Mouse (Mus musculus): ENCODE data around the gene Hcrt.

The Hcrt gene

DNA sequence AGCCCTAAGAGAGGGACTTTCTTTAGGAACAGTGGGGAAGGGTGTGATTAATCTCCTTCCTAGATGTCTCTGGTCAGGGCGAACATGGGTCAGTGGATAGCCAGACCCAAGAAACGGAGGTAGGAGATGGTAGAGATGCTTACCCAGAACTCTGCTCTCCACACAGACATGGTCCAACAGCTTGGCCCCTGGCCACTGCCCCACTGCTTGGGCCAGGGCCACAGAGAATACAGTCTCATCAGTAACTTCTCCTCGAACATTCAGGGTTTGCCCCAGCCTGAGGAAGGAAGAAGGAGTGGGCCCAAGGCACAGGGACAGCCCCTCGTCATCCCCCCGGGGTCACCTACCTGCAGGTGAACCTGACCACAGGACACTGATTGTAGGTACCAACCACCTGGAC lies 5.1 kb upstream of the Hcrt start:
- WGBS = 93% methylated on average over 5 of the region's 5 CpGs

DNA sequence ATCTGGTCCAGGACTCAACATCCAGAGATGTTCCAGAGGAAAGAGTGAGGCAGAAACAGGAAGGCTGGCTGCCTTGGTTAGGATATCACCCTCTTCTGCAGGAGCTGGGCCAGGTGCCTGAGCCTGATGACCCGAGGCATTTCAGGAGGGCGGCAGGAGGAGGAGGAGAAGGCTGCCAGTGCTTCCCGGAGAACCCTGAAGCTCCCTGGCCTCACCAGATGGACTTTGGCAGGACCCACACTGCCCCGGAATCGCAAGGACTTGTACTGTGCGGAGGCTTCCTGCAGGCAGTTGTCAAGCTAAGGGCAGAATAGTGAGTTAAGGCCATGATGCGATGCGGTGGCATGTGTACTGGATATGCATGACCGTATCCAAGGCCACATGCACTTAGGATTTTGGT lies 4.0 kb upstream of the Hcrt start:
- 85% methylated on average over 9 of the region's 9 CpGs for WGBS

- under 1% methylated on average over 27 of the region's 27 CpGs for WGBS
These were observed 1.1 kb downstream of the Hcrt start for GRCm38 (mm10) chr11:100761547-100762045.

DNA sequence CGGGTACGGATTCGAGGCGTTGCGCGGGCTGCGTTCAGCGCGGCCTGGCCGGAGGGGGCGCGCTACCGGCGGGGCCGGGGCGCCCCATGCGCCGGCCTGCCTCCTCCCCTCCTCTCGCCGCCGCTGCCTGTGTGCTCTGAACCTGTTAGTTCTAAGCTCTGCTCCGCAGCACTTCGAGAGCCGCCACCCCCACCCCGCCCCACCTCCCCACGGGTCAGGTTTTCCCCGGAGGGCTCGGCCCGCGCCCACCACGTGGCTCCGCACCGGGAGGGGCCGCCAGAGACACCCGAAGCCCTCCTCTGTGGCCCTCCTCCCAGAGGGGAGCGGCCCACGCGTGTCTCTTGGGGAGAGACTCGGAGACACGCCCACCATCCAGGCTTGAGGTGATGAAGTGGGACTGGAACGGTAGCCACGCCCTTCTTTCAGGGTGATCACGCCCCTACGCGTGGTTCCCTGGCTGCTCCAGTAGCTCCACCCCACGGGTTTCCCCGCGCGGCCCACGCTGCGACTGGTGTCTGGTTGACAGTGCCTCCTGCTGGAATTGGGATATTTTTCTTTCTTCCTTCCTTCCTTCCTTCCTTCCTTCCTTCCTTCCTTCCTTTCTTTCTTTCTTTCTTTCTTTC lies 3.0 kb downstream of the Hcrt start, which contains the start of gene Kcnh4:
Gene Kcnh4, minus strand, starts transcription at position 332 of the 623 bp plus-strand sequence.
- WGBS = 1% methylated on average over 51 of the region's 51 CpGs

DNA sequence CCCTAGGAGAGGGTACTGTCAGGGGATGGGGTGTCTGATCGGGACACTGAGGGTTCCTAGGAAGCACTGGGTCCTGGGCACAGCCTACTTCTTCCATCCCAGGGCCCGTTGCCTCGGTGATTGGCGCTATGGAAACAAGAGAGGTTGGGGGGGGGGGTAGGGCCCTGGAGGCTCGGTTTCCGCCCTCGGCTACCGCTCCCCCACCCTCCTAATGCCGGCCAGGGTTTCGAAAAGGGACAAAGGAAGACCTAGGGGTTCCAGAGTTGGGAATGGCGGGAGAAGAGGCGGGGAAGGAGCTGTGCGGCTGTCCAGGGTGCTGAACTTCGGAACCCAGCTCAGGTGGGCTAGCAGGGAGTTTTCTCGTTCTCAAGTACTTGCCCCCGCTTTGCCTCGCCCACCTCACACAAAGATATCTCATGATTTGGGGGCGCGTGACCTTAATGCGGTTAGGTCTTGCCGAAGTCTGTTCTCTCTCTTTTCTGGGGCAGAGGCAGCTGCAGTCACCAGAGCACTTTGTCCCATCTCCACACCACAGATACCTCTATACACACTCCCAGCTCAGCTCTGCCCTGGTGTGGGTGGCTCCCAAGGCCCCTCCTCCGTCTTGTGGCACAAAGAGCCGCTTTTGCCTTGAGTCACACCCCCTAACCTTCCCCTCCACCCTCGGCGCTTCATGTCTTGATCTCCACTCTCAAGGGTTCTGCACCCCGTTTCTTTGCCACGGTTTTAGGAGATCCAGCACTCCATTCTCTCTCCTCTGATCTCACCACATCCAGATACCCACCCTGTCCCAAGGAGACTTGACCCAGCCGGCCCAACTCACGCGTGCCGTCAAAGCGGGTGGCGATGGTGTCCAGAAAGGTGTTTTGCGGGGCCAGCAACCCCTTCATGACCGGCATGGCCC lies 3.8 kb downstream of the Hcrt start:
- WGBS = 4% methylated on average over 35 of the region's 35 CpGs

DNA sequence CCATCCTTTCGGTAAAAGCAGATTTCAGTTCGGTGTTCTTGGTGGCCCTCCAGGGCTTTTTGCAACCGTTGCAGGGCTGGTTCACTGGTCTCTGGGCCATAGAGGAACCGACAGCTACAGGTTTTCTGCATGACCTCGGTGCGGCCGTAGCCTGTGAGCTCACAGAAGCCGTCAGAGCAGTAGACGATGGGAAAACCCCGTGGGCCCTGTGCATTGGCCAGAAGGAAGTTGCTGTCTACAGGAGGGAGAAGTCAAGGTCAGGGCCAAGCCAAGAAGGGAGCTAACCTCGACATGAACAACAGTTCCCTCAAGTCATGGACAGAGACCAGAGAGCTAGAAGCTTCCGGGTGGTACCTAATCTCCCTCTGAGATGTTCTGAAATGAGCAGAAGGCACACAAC lies 5.2 kb downstream of the Hcrt start:
- 87% methylated on average over 12 of the region's 12 CpGs for WGBS

- WGBS = 73% methylated on average over 6 of the region's 6 CpGs
These were observed 6.3 kb downstream of the Hcrt start for GRCm38 (mm10) chr11:100756476-100756875.

DNA sequence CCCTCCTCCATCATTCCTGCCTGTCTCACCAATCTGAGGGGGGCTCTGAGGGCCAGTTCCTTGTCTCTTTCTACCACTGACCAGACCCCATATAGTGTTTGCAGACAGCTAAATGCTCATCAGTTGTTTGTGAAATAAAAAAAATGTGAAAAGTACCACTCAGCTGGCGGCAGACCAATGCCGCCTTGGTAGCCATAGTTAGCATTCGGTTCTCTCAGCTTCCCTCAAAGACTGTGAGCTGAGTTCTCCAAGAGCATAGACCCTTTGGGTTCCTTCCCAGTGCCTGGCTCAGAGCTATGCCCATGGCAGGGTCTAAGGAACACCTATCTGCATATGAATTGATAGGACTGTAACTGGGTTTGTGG lies 8.1 kb downstream of the Hcrt start:
- WGBS = 37% methylated on average over 3 of the region's 3 CpGs

DNA sequence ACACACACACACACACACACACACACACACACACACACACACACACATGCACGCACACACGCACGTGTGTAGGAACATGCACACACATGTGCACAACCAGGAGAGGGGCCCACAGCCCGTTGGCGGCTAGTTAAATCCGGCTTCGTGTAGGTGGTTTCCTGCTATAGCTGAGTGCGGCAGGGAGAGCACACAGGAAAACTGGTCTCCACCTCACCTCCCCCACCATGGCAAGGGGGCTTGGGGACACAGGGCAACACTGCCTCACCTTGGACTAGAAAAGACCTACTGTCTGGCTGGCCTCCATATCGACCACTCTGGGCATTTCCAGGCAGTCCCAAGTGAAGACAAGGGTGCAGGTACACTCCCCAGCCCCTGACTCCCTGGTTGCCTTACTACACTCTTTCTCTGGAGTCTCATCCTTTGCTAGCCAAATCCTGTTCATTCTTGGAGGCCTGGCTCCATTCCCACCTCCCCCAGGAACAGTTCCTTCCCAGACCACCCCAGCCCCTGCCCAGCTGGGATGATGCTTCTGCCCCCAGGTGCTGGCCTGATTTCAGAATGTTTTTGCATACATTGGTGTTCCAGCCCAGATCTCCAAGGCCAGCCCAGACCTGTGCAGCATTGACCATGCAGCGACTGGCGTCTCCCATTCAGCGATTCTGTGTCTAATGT lies 8.6 kb downstream of the Hcrt start:
- WGBS = 53% methylated on average over 12 of the region's 12 CpGs

DNA sequence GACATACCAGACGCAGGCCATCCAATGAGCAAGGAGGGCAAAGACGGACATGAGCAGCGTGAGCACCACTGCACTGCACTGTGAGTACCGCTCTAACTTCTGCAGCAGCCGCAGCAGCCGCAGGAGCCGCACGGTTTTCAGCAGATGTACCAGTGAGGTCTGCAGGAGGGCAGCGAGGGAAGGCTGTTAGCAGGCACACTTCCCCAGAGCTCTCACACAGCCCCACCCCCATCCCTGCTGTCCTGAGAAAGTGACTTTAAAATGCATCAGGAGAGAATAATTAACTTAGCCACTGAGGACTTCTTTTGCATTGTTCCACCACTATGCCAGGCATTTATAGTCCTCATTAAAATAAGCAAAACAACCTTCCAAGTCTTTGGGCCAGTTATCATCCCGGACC lies 10.4 kb downstream of the Hcrt start:
- WGBS = 56% methylated on average over 10 of the region's 10 CpGs

DNA sequence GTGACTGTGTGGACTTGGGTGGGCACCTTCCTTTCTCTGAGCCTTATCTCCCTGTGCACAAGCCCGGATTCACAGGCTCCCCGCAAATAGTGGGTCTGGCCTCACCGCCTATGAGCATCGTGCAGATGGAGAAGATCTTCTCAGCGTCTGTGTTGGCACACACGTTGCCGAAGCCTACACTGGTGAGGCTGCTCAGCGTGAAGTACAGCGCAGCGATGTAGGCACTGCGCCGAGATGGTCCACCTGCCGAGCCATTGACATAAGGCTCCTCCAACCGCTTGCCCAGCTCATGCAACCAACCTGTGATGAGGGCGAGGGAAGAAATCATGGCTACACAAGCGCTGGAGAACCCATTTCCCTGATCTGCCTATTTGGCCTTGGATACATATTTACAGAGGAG lies 12.6 kb downstream of the Hcrt start:
- 76% methylated on average over 16 of the region's 16 CpGs for WGBS

GRCm38 (mm10) chr11:100749469-100749868 lies 13.3 kb downstream of the Hcrt start:
- WGBS = 41% methylated on average over 25 of the region's 25 CpGs

DNA sequence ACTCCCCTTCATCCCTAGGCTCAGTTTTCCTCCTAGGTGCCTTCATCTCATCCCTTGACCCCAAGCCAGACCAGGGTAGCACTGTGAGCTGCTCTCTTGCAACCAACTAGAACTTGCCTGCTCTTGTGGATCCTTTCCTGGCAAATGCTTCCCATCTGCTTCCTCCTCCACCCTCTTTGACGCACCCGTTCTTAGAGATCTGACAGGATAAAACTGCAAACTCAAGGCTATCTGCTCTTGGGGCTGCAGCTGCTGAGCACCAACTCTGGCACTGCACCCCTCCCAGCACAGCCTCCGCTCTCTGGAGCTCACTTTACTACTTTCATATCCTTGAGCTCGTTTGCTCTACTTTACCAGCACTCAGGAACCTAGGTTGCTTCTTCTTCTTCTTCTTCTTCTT lies 14.1 kb downstream of the Hcrt start:
- 38% methylated on average over 4 of the region's 4 CpGs for WGBS

- WGBS = 86% methylated on average over 5 of the region's 5 CpGs
These were observed 15.6 kb downstream of the Hcrt start for GRCm38 (mm10) chr11:100747114-100747513.

DNA sequence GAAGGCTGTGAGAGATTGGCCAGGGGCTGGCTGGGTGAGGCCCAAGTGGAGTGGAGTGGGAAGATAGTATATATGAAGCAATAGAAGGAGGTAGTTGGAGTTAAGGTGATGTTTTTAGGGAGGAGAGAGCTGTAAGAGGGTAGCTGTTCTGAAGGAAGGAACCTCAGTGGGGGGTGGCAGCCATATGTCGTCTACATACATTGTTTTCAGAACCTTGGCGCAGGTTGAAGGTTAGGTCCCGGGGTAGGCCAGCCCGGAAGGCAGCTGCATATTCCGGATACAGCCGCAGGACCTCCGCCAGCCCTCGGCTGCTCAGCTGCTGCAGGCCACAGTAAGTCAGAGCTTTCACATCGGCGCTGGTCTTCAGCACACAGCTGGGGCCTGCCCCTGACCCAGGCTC lies 16.2 kb downstream of the Hcrt start:
- 71% methylated on average over 10 of the region's 10 CpGs for WGBS

DNA sequence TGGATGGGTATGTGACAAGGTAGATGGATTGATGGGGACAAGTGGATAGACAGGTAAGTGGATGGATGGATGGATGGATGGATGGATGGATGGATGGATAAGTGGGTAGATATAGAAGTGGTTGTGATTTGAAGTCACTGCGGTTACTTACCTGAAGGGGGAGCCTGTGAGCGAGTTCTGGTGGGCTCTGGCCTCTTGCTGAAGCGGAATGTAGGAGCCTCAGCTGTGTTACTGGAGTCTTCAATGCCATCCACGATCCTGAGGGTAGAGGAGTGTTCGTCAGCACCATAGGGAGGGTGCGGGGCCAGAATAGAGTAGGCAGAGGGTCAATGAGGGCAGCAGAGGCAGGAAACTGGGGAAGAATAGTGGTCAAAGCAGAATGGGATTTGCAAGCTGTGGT lies 17.6 kb downstream of the Hcrt start:
- WGBS = 22% methylated on average over 6 of the region's 6 CpGs

GRCm38 (mm10) chr11:100741348-100741747 lies 21.4 kb downstream of the Hcrt start:
- 80% methylated on average over 6 of the region's 6 CpGs for WGBS

DNA sequence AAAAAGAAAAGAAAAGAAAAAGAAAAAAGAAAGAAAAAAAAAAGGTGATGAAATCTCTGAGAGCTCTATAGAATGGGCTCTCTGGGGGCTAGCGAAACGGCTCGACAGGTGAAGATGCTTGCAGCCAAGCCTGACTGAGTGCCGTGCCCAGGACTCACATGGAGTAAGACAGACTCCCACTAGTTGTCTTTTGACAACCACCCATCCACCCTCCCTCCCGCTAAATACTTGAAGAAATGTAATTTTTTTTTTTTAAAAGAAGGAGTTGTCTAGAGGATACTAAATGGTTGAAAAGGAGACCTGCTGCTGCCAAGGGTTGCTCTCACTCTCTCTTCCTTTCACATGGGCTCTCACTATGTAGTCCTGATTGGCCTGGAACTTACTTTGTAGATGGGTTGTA lies 24.0 kb downstream of the Hcrt start:
- 9% methylated on average over 5 of the region's 5 CpGs for WGBS

DNA sequence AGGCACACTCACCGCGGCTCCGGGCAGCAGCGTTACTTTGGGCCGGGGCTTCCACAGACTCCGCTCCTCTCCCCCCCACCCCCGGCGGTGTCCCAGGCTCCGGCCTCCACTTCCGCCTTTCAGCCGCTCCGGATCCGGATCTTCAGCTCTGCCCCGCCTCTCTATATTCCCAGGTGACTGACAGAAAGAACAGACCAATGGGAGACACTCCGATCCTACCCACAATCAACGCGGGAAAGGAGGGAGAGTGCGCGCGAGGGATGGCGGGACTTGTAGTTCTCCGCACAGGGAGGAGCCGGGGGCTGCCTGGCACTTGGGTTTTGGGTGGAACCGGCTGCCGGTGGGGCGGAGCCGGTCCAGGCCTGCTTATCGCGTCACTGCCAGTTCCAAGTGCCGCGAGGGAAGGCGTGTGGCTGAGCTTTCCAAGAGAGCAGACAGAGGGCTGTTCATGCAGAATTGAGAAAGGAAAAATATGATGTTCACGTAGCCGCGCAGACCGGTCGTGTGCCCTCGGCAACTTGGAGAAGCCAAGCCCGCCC lies 24.6 kb downstream of the Hcrt start, which contains the start of gene Rab5c:
Gene Rab5c, minus strand, starts transcription at position 150 of the 539 bp plus-strand sequence.
- 1% methylated on average over 39 of the region's 39 CpGs for WGBS

- under 1% methylated on average over 13 of the region's 13 CpGs for WGBS
These were observed 25.5 kb downstream of the Hcrt start for GRCm38 (mm10) chr11:100737105-100737733.

DNA sequence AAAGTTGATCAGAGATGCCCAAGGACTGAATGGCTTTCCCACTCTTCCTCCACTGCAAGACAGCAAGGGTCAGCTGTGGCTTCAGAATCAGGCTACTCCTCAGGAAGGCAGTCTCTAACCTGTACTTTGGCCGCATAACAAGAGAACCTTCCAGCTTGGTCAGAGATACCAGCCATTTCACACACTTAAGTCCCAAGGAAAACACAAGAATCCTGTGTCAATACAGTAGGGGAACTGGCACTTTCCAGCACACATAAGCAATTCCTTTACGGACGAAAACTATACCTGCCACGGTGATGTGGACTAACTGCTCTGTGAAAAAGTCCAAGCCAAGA lies 26.0 kb downstream of the Hcrt start:
- WGBS = 71% methylated on average over 4 of the region's 4 CpGs
